Mouse (Mus musculus) forebrain, embryonic 15.5 days (tissue): Measurements from ENCODE around the gene 1700047I17Rik2. TPM values are rescaled to one million over a fixed set of nuclear protein-coding genes. Genes with fewer than 3 reads are reported as not detected.
"Not testable (repeated sequence)": the region's sequence is repeated elsewhere in the genome, so short reads cannot be mapped to it uniquely, and the experiment has no call there.

ENCODE experiments used
- ATAC-seq: fragments of 200-750 bp; cut with Nextera tagmentation; replicated peaks from 2 replicates; pipeline ENCODE4 v1.8.0; 2017; ENCODE audit warnings: mild to moderate bottlenecking, moderate TSS enrichment, moderate library complexity
- H3K27ac ChIP-seq: fragments of 300-500 bp; sonication (generic); replicated peaks from 2 replicates; pipeline ENCODE4 v1.5.1; 2015; ENCODE audit warnings: mild to moderate bottlenecking, inconsistent platforms
- H3K27me3 ChIP-seq: fragments of 300-500 bp; sonication (generic); 2 replicates; pipeline ENCODE4 v1.6.1; 2015; ENCODE audit warnings: inconsistent platforms
- H3K36me3 ChIP-seq: fragments of 300-500 bp; sonication (generic); 2 replicates; pipeline ENCODE4 v1.6.1; 2015; ENCODE audit warnings: mild to moderate bottlenecking, inconsistent platforms
- H3K4me1 ChIP-seq: fragments of 300-500 bp; sonication (generic); 2 replicates; pipeline ENCODE4 v1.6.1; 2015; ENCODE audit warnings: inconsistent platforms
- H3K4me2 ChIP-seq: fragments of 300-500 bp; sonication (generic); replicated peaks from 2 replicates; pipeline ENCODE4 v1.6.1; 2015; ENCODE audit warnings: mild to moderate bottlenecking, inconsistent platforms
- H3K4me3 ChIP-seq: fragments of 300-500 bp; sonication (generic); 2 replicates; pipeline ENCODE4 v1.5.1; 2015; ENCODE audit warnings: mild to moderate bottlenecking, inconsistent platforms
- H3K9ac ChIP-seq: fragments of 300-500 bp; sonication (generic); replicated peaks from 2 replicates; pipeline ENCODE4 v1.6.1; 2015; ENCODE audit warnings: mild to moderate bottlenecking, inconsistent platforms
- H3K9me3 ChIP-seq: fragments of 300-500 bp; sonication (generic); 2 replicates; pipeline ENCODE4 v1.6.1; 2016; ENCODE audit warnings: inconsistent platforms
- WGBS: fragments of 180-500 bp; shearing (Covaris S2); methylation state at CpG from one replicate; pipeline ENCODE4 v1.1.7; 2015; ENCODE audit warnings: mixed read lengths; 5-methylcytosine and 5-hydroxymethylcytosine counted together
- polyA plus RNA-seq: library from polyadenylated mRNA; unstranded; fragments of >200 nt; fragmentation: Nextera tagmentation; extraction: Ambion mirVana; gene quantifications from 2 replicates; pipeline ENCODE4 v1.2.1, GENCODE M21; 2015

The 1700047I17Rik2 gene
- polyA plus RNA-seq, 1 experiment from 2014 or later, result not detected

DNA sequence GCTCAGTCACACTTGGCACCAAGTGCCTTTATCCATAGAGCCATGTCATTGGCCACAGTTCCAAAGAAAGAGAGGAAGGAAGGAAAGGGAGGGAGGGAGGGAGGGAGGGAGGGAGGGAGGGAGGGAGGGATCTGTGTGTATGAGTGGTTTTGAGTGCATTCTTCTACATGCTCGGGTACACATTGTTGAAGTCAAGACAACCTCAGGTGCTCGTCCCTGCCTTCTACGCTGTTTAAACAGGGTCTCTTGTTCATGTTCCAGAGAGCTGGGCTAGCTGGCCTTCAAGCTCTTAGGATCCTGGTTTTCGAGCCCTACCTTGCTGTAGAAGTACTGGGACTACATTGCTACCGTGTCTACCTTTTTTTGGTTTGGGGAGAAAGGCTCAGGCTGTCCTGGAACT, 64.0 kb downstream of the 1700047I17Rik2 start:
- ATAC-seq, H3K9ac ChIP-seq, H3K4me2 ChIP-seq, H3K4me3 ChIP-seq, H3K27me3 ChIP-seq, H3K4me1 ChIP-seq, H3K27ac ChIP-seq, H3K9me3 ChIP-seq: not testable (repeated sequence)
- peaks cover 11% of the 10 kb centered on the region for H3K36me3 ChIP-seq
- no CpG with 5 or more reads among the region's 5 CpGs for WGBS

Other genes with a start within 250 kb of the 1700047I17Rik2 start
- gene Gm20403, start 213.1 kb upstream of the 1700047I17Rik2 start, polyA plus RNA-seq, result not detected in 2 replicates
- gene Baz1a, start 185.2 kb upstream of the 1700047I17Rik2 start, polyA plus RNA-seq, result 15.2 and 18.5 TPM in 2 replicates
- gene 2700097O09Rik, start 119.5 kb upstream of the 1700047I17Rik2 start, polyA plus RNA-seq, result 33.6 and 36.4 TPM in 2 replicates
- gene Srp54a, start 119.3 kb upstream of the 1700047I17Rik2 start, polyA plus RNA-seq, result 203 and 213 TPM in 2 replicates
- 48.5 and 49.9 TPM in 2 replicates for gene Fam177a, start 75.1 kb upstream of the 1700047I17Rik2 start, polyA plus RNA-seq
- gene Srp54b, start 44.5 kb upstream of the 1700047I17Rik2 start, polyA plus RNA-seq, result 68.3 and 71.9 TPM in 2 replicates
- gene Srp54c, start 30.6 kb downstream of the 1700047I17Rik2 start, polyA plus RNA-seq, result 80.4 and 83.1 TPM in 2 replicates
- 10.7 and 12.2 TPM in 2 replicates for gene 1110008L16Rik, start 100.0 kb downstream of the 1700047I17Rik2 start, polyA plus RNA-seq
- gene Ppp2r3c, start 103.4 kb downstream of the 1700047I17Rik2 start, polyA plus RNA-seq, result 23.1 and 23.7 TPM in 2 replicates
- gene Psma6, start 184.6 kb downstream of the 1700047I17Rik2 start, polyA plus RNA-seq, result 445 and 446 TPM in 2 replicates